Mouse (Mus musculus): ENCODE results near the gene Tmem123.

Tmem123 gene

GRCm38 (mm10) chr9:7775011-7775410, 11.2 kb downstream of the Tmem123 start:
- no peak for DNase-seq (ENCODE audit: low read depth in 2 of 2, low spot score in 2 of 2)

GRCm38 (mm10) chr9:7775986-7776385, 12.1 kb downstream of the Tmem123 start:
- peak in 1 of 2 experiments; percentile 33 for DNase-seq (ENCODE audit: low read depth in 2 of 2, low spot score in 2 of 2)

- no peak for DNase-seq (ENCODE audit: low read depth in 2 of 2, low spot score in 2 of 2)
Observed at GRCm38 (mm10) chr9:7776940-7777339, 13.1 kb downstream of the Tmem123 start.

GRCm38 (mm10) chr9:7777652-7778051, 13.8 kb downstream of the Tmem123 start:
- no peak for DNase-seq (ENCODE audit: low read depth in 2 of 2, low spot score in 2 of 2)

GRCm38 (mm10) chr9:7778771-7779170, 14.9 kb downstream of the Tmem123 start:
- no peak for DNase-seq (ENCODE audit: low read depth in 2 of 2, low spot score in 2 of 2)

- DNase-seq (ENCODE audit: low read depth in 2 of 2, low spot score in 2 of 2) = no peak
Observed at GRCm38 (mm10) chr9:7779786-7780185, 15.9 kb downstream of the Tmem123 start.

- peak; percentile 44 to 47 for DNase-seq (ENCODE audit: low read depth in 2 of 2, low spot score in 2 of 2)
Observed at GRCm38 (mm10) chr9:7780250-7781150, 16.7 kb downstream of the Tmem123 start.

- DNase-seq (ENCODE audit: low read depth in 2 of 2, low spot score in 2 of 2) = peak in 1 of 2 experiments; percentile 17
Observed at GRCm38 (mm10) chr9:7783823-7784614, 20.2 kb downstream of the Tmem123 start.

- no peak for DNase-seq (ENCODE audit: low read depth in 2 of 2, low spot score in 2 of 2)
Observed at GRCm38 (mm10) chr9:7784615-7785012, 20.8 kb downstream of the Tmem123 start.

- no peak for DNase-seq (ENCODE audit: low read depth in 2 of 2, low spot score in 2 of 2)
Observed at GRCm38 (mm10) chr9:7785396-7785795, 21.6 kb downstream of the Tmem123 start.

GRCm38 (mm10) chr9:7786086-7786485, 22.2 kb downstream of the Tmem123 start:
- DNase-seq (ENCODE audit: low read depth in 2 of 2, low spot score in 2 of 2) = no peak

- no peak for DNase-seq (ENCODE audit: low read depth in 2 of 2, low spot score in 2 of 2)
Observed at GRCm38 (mm10) chr9:7788411-7788810, 24.6 kb downstream of the Tmem123 start.

- DNase-seq (ENCODE audit: low read depth in 2 of 2, low spot score in 2 of 2) = no peak
Observed at GRCm38 (mm10) chr9:7789764-7790575, 26.1 kb downstream of the Tmem123 start.

GRCm38 (mm10) chr9:7790580-7791084, 26.8 kb downstream of the Tmem123 start:
- DNase-seq (ENCODE audit: low read depth in 2 of 2, low spot score in 2 of 2) = no peak

GRCm38 (mm10) chr9:7793561-7793960, 29.7 kb downstream of the Tmem123 start:
- no peak for DNase-seq (ENCODE audit: low read depth in 2 of 2, low spot score in 2 of 2)

GRCm38 (mm10) chr9:7795581-7795980, 31.7 kb downstream of the Tmem123 start:
- DNase-seq (ENCODE audit: low read depth in 2 of 2, low spot score in 2 of 2) = no peak

- DNase-seq (ENCODE audit: low read depth in 2 of 2, low spot score in 2 of 2) = no peak
Observed at GRCm38 (mm10) chr9:7796129-7796864, 32.5 kb downstream of the Tmem123 start.

GRCm38 (mm10) chr9:7797542-7797941, 33.7 kb downstream of the Tmem123 start:
- no peak for DNase-seq (ENCODE audit: low read depth in 2 of 2, low spot score in 2 of 2)

- DNase-seq (ENCODE audit: low read depth in 2 of 2, low spot score in 2 of 2) = no peak
Observed at GRCm38 (mm10) chr9:7798555-7798954, 34.7 kb downstream of the Tmem123 start.

GRCm38 (mm10) chr9:7805101-7805506, 41.3 kb downstream of the Tmem123 start:
- DNase-seq (ENCODE audit: low read depth in 2 of 2, low spot score in 2 of 2) = no peak

All from CD8-positive naive resting alpha-beta T cell, adult 2 months (primary cell).